Mouse (Mus musculus): Measurements from ENCODE around the gene Slc11a2. TPM values are rescaled to one million over a fixed set of nuclear protein-coding genes. Genes with fewer than 3 reads are reported as not detected.
A peak's percentile ranks its signal among the peaks of the same experiment; 100 is the strongest.
"Not testable (repeated sequence)": the region's sequence is repeated elsewhere in the genome, so short reads cannot be mapped to it uniquely, and the experiment has no call there.

Gene Slc11a2
- polyA plus RNA-seq, 1 experiment, result 37.6 TPM

DNA sequence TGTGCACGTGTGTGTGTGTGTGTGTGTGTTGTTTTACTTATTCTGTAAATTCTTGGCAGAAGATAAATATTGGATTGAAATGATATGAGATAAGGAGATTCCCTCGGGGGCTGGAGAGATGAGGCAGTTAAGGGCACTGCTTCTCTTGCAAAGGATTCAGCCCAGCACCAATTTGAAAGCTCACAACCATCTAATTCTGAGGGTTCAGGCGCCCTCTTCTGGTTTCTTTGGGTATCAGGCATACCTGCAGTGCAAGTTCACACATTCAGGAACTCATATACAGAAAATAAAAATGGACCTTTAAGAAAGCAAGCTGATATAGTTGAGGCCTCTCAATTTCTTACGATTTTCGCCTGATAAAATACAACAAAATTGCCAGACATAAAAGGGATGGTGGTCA lies 49.8 kb downstream of the Slc11a2 start:
- TF ChIP-seq POLR2A (IDR thresholded peaks at IDR 0.05; ENCODE audit: borderline replicate concordance, extremely low read depth, insufficient read depth, insufficient read length, poor library complexity, severe bottlenecking) (no peak), CTCF (IDR thresholded peaks at IDR 0.05; ENCODE audit: borderline replicate concordance, extremely low read depth, insufficient read depth, insufficient read length) (peak; percentile 71; the same call in 1 of the 2 replicates)
- DNase-seq (ENCODE audit: low read depth), result peak; percentile 85

DNA sequence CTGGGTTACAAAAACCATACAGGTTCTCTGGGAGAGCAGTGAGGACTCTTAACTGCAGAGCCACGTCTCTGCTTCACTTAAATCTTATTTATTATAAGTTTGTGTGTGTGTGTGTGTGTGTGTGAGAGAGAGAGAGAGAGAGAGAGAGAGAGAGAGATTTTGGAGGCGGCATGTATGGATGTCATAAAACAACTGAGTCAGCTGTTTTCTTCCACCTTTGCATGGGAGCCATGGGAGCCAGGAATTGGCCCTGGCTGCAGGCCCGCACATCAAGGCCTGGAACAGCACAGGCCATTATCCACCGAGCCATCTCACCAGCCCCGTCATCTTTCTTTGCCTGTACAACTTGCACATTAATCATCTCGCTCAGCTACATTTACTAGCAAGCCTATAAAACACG lies 57.8 kb downstream of the Slc11a2 start:
- DNase-seq (ENCODE audit: low read depth), result no peak
- TF ChIP-seq CTCF (IDR thresholded peaks at IDR 0.05; ENCODE audit: borderline replicate concordance, extremely low read depth, insufficient read depth, insufficient read length) (no peak), POLR2A (IDR thresholded peaks at IDR 0.05; ENCODE audit: borderline replicate concordance, extremely low read depth, insufficient read depth, insufficient read length, poor library complexity, severe bottlenecking) (no peak)

DNA sequence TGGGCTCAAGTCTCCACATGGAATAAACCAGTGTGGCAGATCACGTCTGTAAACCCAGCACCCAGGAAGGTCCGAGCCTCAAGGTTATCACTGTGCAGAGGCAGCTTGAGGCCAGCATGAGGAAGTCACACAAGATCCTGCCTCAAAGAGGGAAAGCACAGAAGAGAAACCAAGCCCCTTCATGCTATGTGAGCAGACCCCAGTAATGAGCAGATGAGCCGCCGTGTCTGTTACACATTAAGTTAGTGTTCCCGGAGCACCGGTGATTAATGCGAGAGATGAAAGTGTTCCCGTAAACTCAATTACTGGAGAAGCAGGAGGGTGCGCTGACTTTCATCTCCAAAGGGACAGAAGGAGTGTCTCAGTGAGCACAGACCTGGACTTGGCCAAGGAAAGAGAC lies 58.9 kb downstream of the Slc11a2 start:
- DNase-seq (ENCODE audit: low read depth), result not testable (repeated sequence)

DNA sequence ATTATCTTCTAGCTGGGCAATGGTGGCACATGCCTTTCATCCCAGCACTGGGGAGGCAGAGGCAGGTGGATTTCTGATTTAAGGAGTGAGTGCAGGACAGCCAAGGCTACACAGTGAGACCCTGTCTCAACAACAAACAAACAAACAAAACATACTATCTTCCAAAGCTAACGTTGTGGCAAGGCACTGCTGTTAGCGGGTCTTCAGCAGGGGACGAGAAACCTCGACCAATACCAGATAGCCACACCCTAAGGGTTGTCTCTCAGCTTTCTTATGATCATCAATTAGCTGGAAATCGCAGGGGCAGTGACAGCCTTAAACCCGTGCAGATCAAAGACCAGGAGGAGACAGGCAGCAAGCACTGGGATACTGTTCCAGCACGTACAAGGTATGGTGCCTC lies 60.6 kb downstream of the Slc11a2 start, which contains the start of gene Higd1c:
Higd1c (plus strand) TSS at position 301 of the 400 bp plus-strand sequence.
- DNase-seq (ENCODE audit: low read depth), result no peak
- TF ChIP-seq POLR2A (IDR thresholded peaks at IDR 0.05; ENCODE audit: borderline replicate concordance, extremely low read depth, insufficient read depth, insufficient read length, poor library complexity, severe bottlenecking), result no peak
- no peak for TF ChIP-seq CTCF (IDR thresholded peaks at IDR 0.05; ENCODE audit: borderline replicate concordance, extremely low read depth, insufficient read depth, insufficient read length)

DNA sequence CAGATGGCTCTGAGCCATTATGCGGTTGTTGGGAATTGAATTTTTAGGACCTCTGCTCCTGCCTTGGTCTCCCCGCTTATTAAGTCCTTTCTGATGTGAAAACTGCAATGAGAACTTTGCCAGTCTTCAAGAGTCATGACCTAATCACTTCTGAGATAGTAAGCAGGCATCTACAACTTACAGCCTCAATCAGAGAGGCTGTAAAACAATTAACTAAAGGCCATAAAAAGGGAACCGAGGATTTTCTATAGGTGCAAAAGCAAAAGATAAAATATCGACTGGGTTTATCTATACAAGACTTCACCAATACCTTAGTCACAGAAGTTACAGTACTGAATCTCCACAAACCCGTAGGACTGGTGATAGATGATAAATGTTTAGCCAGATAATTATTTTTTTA lies 69.0 kb downstream of the Slc11a2 start:
- no peak for DNase-seq (ENCODE audit: low read depth)
- TF ChIP-seq CTCF (IDR thresholded peaks at IDR 0.05; ENCODE audit: borderline replicate concordance, extremely low read depth, insufficient read depth, insufficient read length), result no peak
- no peak for TF ChIP-seq POLR2A (IDR thresholded peaks at IDR 0.05; ENCODE audit: borderline replicate concordance, extremely low read depth, insufficient read depth, insufficient read length, poor library complexity, severe bottlenecking)

DNA sequence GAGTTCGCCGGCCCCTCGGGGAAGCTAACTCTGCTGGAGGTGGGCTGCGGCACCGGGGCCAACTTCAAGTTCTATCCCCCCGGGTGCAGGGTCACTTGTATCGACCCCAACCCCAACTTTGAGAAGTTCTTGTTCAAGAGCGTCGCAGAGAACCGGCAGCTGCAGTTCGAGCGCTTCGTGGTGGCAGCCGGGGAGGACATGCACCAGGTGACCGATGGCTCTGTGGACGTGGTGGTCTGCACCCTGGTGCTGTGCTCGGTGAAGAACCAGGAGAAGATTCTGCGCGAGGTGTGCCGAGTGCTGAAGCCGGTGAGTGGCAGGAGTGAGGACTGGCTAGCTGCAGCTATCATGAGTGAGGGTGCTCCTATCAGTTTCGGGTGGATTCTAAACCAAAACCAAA lies 71.5 kb downstream of the Slc11a2 start:
- DNase-seq (ENCODE audit: low read depth), result not testable (repeated sequence)

DNA sequence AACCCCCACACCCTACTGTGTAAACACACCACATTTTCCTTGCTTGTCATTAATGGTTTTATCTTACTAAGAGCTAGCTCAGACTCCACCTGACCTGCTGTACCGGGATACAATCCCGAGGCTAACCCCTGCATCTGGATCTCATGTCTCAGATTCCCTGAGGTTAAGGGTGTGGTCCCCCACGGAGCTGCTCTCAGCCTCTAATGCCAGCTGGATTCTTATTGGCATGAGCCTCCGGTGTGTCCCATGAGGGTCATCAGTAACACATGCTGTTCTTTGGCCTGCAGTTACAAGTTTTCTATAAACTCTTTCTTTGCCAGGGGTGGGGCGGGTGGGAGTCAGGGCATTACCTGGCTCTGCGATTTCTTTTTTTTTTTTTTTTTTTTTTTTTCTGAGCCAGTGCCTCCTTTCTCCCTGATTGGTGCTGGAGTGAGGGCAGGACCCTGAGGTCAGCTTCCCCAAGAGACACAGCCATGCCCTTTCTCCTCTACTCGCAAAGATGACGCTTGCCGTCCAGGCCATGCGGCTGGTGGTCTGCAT lies 72.1 kb downstream of the Slc11a2 start, which contains the start of the genes Methig1 and Mettl7a2:
Methig1 (plus strand) TSS at position 439 of the 540 bp plus-strand sequence.
Mettl7a2 (plus strand) TSS at position 490 of the 540 bp plus-strand sequence.
- no peak for TF ChIP-seq CTCF (IDR thresholded peaks at IDR 0.05; ENCODE audit: borderline replicate concordance, extremely low read depth, insufficient read depth, insufficient read length)
- TF ChIP-seq POLR2A (IDR thresholded peaks at IDR 0.05; ENCODE audit: borderline replicate concordance, extremely low read depth, insufficient read depth, insufficient read length, poor library complexity, severe bottlenecking), result no peak
- DNase-seq (ENCODE audit: low read depth), result no peak

DNA sequence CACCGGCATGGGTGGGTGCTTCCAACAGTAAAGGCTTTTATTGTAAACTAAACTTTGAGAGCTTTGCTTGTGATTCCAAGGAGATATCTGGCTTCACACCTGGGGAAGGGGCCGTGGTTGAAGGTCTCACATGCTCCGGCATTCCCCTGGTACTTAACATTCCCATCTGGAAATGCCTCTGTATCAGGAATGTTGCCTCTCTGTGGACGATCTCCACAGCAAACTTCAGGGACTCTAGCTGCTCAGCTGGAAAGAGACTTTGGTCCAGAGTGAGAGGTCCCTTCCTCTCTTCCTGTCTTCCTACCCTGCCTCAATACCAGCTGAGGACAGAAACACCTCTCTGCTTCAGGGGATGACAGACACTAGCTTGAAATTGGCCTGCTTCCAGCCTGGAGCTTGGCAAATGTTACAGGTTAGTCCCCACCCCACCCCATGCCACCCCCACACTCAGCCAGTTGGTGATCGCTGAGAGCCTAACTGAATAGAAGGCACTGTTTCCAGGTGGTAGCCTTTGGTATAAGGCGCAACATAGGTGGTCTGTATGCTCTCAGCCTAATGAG lies 73.3 kb downstream of the Slc11a2 start:
- TF ChIP-seq POLR2A (IDR thresholded peaks at IDR 0.05; ENCODE audit: borderline replicate concordance, extremely low read depth, insufficient read depth, insufficient read length, poor library complexity, severe bottlenecking) (no peak), CTCF (IDR thresholded peaks at IDR 0.05; ENCODE audit: borderline replicate concordance, extremely low read depth, insufficient read depth, insufficient read length) (no peak)
- DNase-seq (ENCODE audit: low read depth), result no peak

DNA sequence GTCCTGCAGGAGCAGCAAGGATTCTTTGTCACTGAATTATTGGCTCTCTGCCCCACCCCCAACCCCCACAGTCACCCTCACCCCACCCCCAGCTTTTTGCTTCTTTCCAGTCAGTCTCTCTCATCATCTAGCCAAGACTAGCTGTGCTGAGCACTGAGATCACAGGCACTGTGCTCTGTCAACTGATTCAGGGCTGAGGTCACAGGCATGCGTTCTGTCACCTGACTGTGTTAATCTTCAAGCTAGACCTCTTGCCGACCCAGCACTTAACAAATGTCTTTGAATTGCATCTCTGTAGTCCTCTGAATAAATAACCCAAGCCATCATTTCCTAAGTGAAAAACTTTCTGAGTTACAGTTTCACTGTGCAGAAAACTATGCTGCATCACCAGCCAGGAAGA lies 75.4 kb downstream of the Slc11a2 start:
- no peak for DNase-seq (ENCODE audit: low read depth)
- no peak for TF ChIP-seq POLR2A (IDR thresholded peaks at IDR 0.05; ENCODE audit: borderline replicate concordance, extremely low read depth, insufficient read depth, insufficient read length, poor library complexity, severe bottlenecking)
- TF ChIP-seq CTCF (IDR thresholded peaks at IDR 0.05; ENCODE audit: borderline replicate concordance, extremely low read depth, insufficient read depth, insufficient read length), result no peak

DNA sequence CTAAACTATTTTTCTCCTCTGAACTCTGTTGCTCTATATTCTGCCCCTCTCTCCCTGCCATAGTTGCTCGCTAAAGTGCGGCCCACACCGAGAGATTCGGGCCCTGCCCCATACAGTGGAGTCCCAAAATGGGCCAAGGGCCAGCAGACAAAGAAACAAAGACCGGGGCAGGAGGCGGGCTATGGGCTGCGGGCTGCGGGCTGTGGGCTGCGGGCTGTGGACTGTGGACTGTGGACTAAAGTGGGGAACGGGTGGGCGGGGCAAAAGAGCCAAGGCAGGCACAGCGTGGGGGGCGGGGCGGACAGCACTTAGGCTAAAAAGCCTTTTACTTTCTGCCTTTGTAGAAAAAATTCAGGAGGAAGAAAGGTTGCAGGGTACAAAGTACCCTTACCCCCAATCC lies 78.1 kb downstream of the Slc11a2 start:
- DNase-seq (ENCODE audit: low read depth), result peak; percentile 35
- TF ChIP-seq POLR2A (IDR thresholded peaks at IDR 0.05; ENCODE audit: borderline replicate concordance, extremely low read depth, insufficient read depth, insufficient read length, poor library complexity, severe bottlenecking) (no peak), CTCF (IDR thresholded peaks at IDR 0.05; ENCODE audit: borderline replicate concordance, extremely low read depth, insufficient read depth, insufficient read length) (no peak)

DNA sequence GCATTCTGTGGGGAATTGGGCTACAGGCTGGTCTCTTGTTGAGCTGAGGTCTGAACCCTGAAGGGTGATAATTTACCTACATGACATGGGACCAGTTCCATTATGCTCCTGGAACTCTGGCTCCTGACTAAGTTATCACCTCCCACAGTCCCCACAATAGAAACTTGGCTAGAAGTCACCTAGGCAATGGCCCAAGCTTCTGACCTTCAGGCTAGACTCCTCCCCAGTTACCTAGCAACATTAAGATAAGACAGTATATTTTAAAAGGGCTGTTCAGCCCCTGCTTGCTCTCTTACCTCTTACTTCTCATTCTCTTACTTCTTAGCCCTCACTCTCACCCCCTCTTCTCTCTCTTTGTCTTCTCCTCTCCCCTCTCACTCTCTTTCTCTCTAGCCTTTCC lies 79.4 kb downstream of the Slc11a2 start:
- TF ChIP-seq CTCF (IDR thresholded peaks at IDR 0.05; ENCODE audit: borderline replicate concordance, extremely low read depth, insufficient read depth, insufficient read length), result no peak
- TF ChIP-seq POLR2A (IDR thresholded peaks at IDR 0.05; ENCODE audit: borderline replicate concordance, extremely low read depth, insufficient read depth, insufficient read length, poor library complexity, severe bottlenecking), result no peak
- DNase-seq (ENCODE audit: low read depth), result no peak

DNA sequence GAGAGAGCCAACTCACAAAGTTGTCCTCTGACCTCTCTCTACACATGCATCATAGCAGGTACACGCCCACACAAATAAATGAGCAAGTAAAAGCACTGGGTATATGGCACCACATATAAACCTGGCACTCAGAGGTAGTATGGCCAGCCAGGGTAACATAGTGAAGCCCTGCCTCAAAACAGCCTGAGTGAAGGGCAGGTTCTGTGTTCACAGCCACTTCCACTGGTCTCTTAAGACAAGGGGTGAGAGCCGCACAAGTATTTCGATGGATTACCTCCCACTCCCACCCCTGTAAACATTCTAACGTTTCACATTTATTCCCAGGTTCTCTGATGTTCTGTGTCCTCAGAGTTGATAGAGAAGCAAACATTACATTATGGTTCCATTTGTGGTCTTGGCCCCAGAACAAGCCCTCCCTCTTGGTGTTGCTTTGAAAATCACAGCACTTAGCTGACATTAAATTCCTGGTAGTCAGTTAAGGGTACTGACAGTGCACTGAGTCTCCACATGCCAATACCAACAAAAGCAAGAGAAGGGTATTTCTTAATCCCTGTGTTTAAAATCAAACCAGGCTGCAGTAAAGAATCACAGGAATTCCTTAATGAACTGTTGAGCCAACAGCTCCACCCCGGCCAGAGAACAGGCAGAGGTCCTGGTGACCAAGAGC lies 83.4 kb downstream of the Slc11a2 start:
- DNase-seq (ENCODE audit: low read depth), result not testable (repeated sequence)

Other genes starting within 250 kb of the Slc11a2 start
- gene Atf1, start 197.3 kb downstream of the Slc11a2 start, polyA plus RNA-seq (2012; rRNA removed), result 15.5 and 19.0 TPM in 2 replicates
- not detected in 2 replicates for gene Tmprss12, start 144.2 kb downstream of the Slc11a2 start, polyA plus RNA-seq (2012; rRNA removed)
- 11.3 and 12.7 TPM in 2 replicates for gene Mettl7a1, start 120.9 kb downstream of the Slc11a2 start, polyA plus RNA-seq (2012; rRNA removed)
- 0.09 and 0.11 TPM in 2 replicates for gene Mettl7a3, start 90.1 kb downstream of the Slc11a2 start, polyA plus RNA-seq (2012; rRNA removed)
- gene Methig1, start 71.9 kb downstream of the Slc11a2 start, polyA plus RNA-seq (2012; rRNA removed), result not detected in 2 replicates
- gene Mettl7a2, start 71.9 kb downstream of the Slc11a2 start, polyA plus RNA-seq (2012; rRNA removed), result not detected in 2 replicates
- gene Higd1c, start 60.5 kb downstream of the Slc11a2 start, polyA plus RNA-seq (2012; rRNA removed), result not detected in 2 replicates
- 0.03 TPM in 1 of 2 replicates, not detected in the other for gene Gm5475, start 2.9 kb downstream of the Slc11a2 start, polyA plus RNA-seq (2012; rRNA removed)
- 83.8 and 88.4 TPM in 2 replicates for gene Letmd1, start 44.0 kb upstream of the Slc11a2 start, polyA plus RNA-seq (2012; rRNA removed)
- gene Csrnp2, start 70.4 kb upstream of the Slc11a2 start, polyA plus RNA-seq (2012; rRNA removed), result 40.2 and 40.9 TPM in 2 replicates
- 27.3 and 32.3 TPM in 2 replicates for gene Tfcp2, start 126.9 kb upstream of the Slc11a2 start, polyA plus RNA-seq (2012; rRNA removed)
- gene Pou6f1, start 174.9 kb upstream of the Slc11a2 start, polyA plus RNA-seq (2012; rRNA removed), result 100 and 120 TPM in 2 replicates
- 139 and 230 TPM in 2 replicates for gene Dazap2, start 190.3 kb upstream of the Slc11a2 start, polyA plus RNA-seq (2012; rRNA removed)
- 3.4 and 4.6 TPM in 2 replicates for gene Smagp, start 211.9 kb upstream of the Slc11a2 start, polyA plus RNA-seq (2012; rRNA removed)
- gene Bin2, start 244.5 kb upstream of the Slc11a2 start, polyA plus RNA-seq (2012; rRNA removed), result 1.1 and 1.8 TPM in 2 replicates